Mouse (Mus musculus): ENCODE data around the gene Greb1. TPM values are rescaled to one million over a fixed set of nuclear protein-coding genes. Genes with fewer than 3 reads are reported as not detected.

The Greb1 gene
- polyA plus RNA-seq, 1 experiment from 2014 or later = 3.8 TPM

DNA sequence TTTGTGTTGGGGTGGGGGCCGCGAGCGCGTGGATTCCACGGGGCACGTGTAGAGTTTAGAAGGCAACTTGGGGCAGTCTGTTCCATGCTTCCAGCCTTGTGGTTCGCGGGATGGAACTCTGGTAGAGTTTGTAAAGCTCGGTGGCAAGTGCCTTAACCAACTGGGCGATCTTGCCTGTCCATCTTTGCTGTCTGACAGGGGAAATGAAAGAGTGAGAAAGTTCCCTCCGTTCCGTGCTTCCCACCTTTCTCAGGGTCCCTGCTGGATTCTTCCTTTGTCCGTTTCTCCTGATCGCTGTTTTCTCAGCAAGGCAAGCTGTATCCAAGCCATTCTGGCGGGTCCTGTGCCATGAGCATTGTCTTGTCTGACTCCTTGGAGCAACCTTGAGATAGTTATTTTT lies 10.8 kb upstream of the Greb1 start:
- Histone ChIP-seq H3K27me3 (ENCODE audit: control insufficient read depth, insufficient read depth, low read depth, low read length) (peaks cover 4% of the 10 kb centered on the region; the same call in 1 of the 2 replicates), H3K36me3 (ENCODE audit: control insufficient read depth, insufficient read depth, low read length) (peaks cover 2% of the 10 kb centered on the region; the same call in 1 of the 2 replicates), H3K4me2 (ENCODE audit: low read depth, low read length) (peak overlapping the region; percentile 62), H3K27ac (ENCODE audit: low read length) (no peak overlapping the region), H3K9ac (ENCODE audit: low read length) (peak overlapping the region; percentile 90), H3K9me3 (ENCODE audit: control insufficient read depth, low read length) (no peaks in the 10 kb centered on the region), H3K4me3 (ENCODE audit: low read length) (peak overlapping the region; percentile 80), H3K4me1 (replicated peaks; ENCODE audit: control insufficient read depth, insufficient read depth, low read length) (peaks cover 16% of the 10 kb centered on the region)
- WGBS = 2% methylated on average over 15 of the region's 15 CpGs
- peak; percentile 12; the same call in 1 of the 2 replicates for ATAC-seq (ENCODE audit: low read depth)

DNA sequence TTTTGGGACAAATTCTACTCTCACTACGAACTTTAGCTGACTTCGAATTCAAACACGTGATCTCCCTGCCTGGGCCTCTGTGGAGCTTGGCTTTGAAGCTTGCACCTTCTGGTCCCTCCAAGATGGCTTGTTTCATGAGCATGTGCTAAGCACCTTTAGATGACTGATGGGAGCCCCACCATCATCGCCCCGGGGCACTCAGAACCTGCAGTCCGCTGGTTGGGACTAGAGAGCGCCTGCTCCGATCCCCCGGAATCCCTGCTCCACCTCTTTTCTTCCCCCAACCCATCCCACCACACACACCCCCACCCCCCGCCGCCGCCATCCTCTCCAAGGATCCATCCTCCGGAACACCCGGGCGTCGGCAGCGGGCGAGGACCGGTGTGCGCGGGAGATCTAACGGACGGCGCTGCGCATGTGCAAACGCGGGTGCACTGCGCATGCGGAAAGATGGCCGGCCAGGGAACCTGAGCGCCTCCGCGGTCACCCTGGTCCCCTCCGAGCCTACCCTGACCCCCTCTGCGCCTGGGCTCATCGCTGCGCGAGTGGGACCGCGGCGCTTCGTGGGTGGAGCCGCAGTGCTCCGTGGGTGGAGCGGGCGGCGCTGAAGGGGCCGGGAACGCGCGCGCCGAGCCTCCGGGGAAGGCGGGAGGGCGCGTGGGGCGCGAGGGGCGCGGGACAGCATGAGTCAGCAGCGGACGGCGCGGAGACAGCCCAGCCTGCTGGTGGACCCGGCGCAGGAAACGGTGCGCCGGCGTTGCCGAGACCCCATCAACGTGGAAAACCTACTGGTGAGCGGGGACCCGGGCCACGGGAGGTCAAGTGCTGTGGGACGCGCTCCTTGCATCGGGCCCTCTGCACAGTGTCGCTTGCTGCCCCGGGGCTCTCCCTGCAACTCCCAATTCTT lies 10.1 kb upstream of the Greb1 start, which contains the start of gene E2f6:
Gene E2f6 (plus strand): TSS at position 439 of the 907 bp plus-strand sequence.
- peak within 1 kb of the TSS; percentile 62 for H3K4me2 ChIP-seq (ENCODE audit: low read depth, low read length)
- H3K4me1 ChIP-seq (replicated peaks; ENCODE audit: control insufficient read depth, insufficient read depth, low read length) = peaks cover 16% of the 10 kb centered on the region
- 6% methylated on average over 68 of the region's 81 CpGs for WGBS
- H3K36me3 ChIP-seq (ENCODE audit: control insufficient read depth, insufficient read depth, low read length) = no peaks in the 10 kb centered on the region; the same call in 1 of the 2 replicates
- peak within 1 kb of the TSS; percentile 80 for H3K4me3 ChIP-seq (ENCODE audit: low read length)
- no peaks in the 10 kb centered on the region for H3K9me3 ChIP-seq (ENCODE audit: control insufficient read depth, low read length)
- H3K9ac ChIP-seq (ENCODE audit: low read length) = peak within 1 kb of the TSS; percentile 90
- H3K27ac ChIP-seq (ENCODE audit: low read length) = peak within 1 kb of the TSS; percentile 57; the same call in 1 of the 2 replicates
- H3K27me3 ChIP-seq (ENCODE audit: control insufficient read depth, insufficient read depth, low read depth, low read length) = peaks cover 4% of the 10 kb centered on the region; the same call in 1 of the 2 replicates
- ATAC-seq (ENCODE audit: low read depth) = peak; percentile 88

DNA sequence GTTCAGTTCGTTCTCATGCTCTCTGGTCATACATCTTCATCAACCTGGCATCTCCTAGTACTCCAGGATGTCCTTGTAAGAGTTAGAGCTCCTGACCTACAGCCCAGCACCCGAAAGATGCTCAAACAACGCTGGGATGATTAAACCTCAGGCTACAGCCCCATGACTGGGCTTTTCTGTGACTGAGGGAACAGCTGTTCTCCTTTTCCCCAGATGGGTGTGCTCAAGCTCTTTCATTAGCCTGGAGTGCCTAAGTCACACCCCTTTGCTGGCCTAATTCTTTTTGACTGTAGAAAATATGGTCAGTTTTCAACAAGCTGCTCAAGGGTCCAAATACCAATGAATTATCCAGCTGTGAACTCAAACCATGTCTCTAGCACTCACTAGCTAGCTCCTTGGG lies 7.4 kb upstream of the Greb1 start:
- Histone ChIP-seq H3K9ac (ENCODE audit: low read length) (no peak overlapping the region), H3K4me3 (ENCODE audit: low read length) (no peak overlapping the region), H3K4me1 (replicated peaks; ENCODE audit: control insufficient read depth, insufficient read depth, low read length) (peaks cover 16% of the 10 kb centered on the region), H3K9me3 (ENCODE audit: control insufficient read depth, low read length) (no peaks in the 10 kb centered on the region), H3K36me3 (ENCODE audit: control insufficient read depth, insufficient read depth, low read length) (no peaks in the 10 kb centered on the region), H3K27ac (ENCODE audit: low read length) (no peak overlapping the region), H3K4me2 (ENCODE audit: low read depth, low read length) (no peak overlapping the region), H3K27me3 (ENCODE audit: control insufficient read depth, insufficient read depth, low read depth, low read length) (peaks cover 4% of the 10 kb centered on the region; the same call in 1 of the 2 replicates)
- WGBS = 29% methylated on average over 3 of the region's 3 CpGs
- peak; percentile 56; the same call in 1 of the 2 replicates for ATAC-seq (ENCODE audit: low read depth)

DNA sequence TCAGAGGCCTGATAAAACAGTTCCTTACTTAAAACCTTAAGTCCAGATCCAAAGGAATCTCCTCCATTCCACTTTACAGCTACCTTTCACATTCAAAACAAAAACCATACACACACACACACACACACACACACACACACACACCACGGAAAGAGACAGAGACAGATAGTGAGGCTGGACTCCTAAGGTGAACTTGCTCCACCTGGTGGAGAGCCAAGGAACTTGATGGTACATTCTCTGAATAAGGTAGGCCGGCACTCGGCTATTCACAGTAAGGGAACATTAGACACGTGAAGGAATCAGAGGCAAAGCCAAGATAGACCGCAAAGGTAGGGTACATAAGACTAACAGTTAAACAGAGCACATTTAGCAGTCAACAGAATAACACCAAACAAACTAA lies 4.8 kb upstream of the Greb1 start:
- Histone ChIP-seq H3K4me3 (ENCODE audit: low read length) (no peak overlapping the region), H3K4me1 (replicated peaks; ENCODE audit: control insufficient read depth, insufficient read depth, low read length) (peaks cover 1% of the 10 kb centered on the region), H3K27me3 (ENCODE audit: control insufficient read depth, insufficient read depth, low read depth, low read length) (peaks cover 4% of the 10 kb centered on the region; the same call in 1 of the 2 replicates), H3K36me3 (ENCODE audit: control insufficient read depth, insufficient read depth, low read length) (no peaks in the 10 kb centered on the region), H3K9me3 (ENCODE audit: control insufficient read depth, low read length) (no peaks in the 10 kb centered on the region), H3K4me2 (ENCODE audit: low read depth, low read length) (no peak overlapping the region), H3K27ac (ENCODE audit: low read length) (no peak overlapping the region), H3K9ac (ENCODE audit: low read length) (no peak overlapping the region)
- 6% methylated on average over 5 of the region's 5 CpGs for WGBS
- peak; percentile 55; the same call in 1 of the 2 replicates for ATAC-seq (ENCODE audit: low read depth)

DNA sequence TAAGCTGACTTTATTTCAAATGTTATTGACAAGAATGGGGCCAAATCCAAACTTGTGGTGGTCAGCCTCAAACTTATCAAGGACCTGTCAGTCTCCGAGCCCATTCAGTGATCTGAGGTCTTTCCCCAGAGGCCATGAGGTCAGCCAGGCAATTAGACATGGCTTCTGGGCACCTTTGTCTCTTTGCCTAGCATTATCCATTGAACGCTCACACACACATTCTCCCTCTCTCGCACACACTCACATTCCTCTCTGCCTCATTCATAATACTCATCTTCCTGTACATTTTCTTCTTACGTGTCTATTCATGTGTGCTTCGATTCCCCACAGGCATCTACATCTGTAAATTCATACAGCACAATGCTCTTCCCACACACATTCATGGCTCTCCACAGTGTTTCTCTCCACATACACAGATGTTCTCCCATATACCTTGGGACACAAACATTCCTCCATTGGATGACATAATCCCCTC lies 3.3 kb upstream of the Greb1 start:
- H3K9me3 ChIP-seq (ENCODE audit: control insufficient read depth, low read length) = no peaks in the 10 kb centered on the region
- no peak overlapping the region for H3K4me3 ChIP-seq (ENCODE audit: low read length)
- H3K4me2 ChIP-seq (ENCODE audit: low read depth, low read length) = no peak overlapping the region
- H3K9ac ChIP-seq (ENCODE audit: low read length) = no peak overlapping the region
- H3K27me3 ChIP-seq (ENCODE audit: control insufficient read depth, insufficient read depth, low read depth, low read length) = no peaks in the 10 kb centered on the region; the same call in 1 of the 2 replicates
- no peak for ATAC-seq (ENCODE audit: low read depth)
- H3K36me3 ChIP-seq (ENCODE audit: control insufficient read depth, insufficient read depth, low read length) = no peaks in the 10 kb centered on the region
- peaks cover 8% of the 10 kb centered on the region for H3K4me1 ChIP-seq (replicated peaks; ENCODE audit: control insufficient read depth, insufficient read depth, low read length)
- no peak overlapping the region for H3K27ac ChIP-seq (ENCODE audit: low read length)
- 62% methylated on average over 5 of the region's 5 CpGs for WGBS

DNA sequence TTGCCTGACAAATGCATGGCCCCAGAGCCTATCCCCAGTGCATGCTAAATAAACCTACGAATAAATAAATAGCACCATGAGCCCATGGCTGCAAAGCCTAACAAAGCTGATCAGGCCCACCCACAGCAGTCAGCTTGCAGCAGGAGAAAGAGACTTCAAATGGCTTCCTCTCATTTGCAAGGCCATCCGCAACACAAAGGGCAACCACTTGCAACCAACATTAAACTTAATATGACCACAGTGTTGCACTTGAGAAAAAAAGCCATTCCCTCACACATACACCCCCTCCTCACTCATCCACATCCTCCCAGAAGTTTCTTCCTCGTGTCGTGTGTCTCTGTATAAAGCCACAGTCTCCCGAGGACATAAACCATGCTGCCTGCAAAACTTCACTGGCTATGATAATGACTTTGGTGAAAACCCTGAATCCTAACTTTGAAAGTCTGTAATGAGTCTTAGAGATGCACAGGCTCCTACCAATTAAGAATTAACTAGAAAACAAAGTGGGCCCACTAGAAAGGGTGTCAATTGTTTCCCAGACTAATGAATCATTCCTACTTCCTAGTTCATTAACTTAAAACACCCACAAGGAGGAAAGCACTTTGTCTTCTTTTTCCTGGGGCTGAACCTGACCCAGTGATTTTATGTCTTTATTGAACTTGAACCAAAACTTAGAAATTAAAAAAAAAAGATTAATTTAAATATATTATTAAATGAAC lies 2.7 kb upstream of the Greb1 start:
- no peaks in the 10 kb centered on the region for H3K9me3 ChIP-seq (ENCODE audit: control insufficient read depth, low read length)
- 41% methylated on average over 5 of the region's 5 CpGs for WGBS
- no peaks in the 10 kb centered on the region; the same call in 1 of the 2 replicates for H3K27me3 ChIP-seq (ENCODE audit: control insufficient read depth, insufficient read depth, low read depth, low read length)
- no peak overlapping the region for H3K27ac ChIP-seq (ENCODE audit: low read length)
- H3K4me1 ChIP-seq (replicated peaks; ENCODE audit: control insufficient read depth, insufficient read depth, low read length) = peaks cover 8% of the 10 kb centered on the region
- no peak overlapping the region for H3K4me2 ChIP-seq (ENCODE audit: low read depth, low read length)
- H3K9ac ChIP-seq (ENCODE audit: low read length) = no peak overlapping the region
- ATAC-seq (ENCODE audit: low read depth) = no peak
- H3K4me3 ChIP-seq (ENCODE audit: low read length) = no peak overlapping the region
- H3K36me3 ChIP-seq (ENCODE audit: control insufficient read depth, insufficient read depth, low read length) = no peaks in the 10 kb centered on the region

DNA sequence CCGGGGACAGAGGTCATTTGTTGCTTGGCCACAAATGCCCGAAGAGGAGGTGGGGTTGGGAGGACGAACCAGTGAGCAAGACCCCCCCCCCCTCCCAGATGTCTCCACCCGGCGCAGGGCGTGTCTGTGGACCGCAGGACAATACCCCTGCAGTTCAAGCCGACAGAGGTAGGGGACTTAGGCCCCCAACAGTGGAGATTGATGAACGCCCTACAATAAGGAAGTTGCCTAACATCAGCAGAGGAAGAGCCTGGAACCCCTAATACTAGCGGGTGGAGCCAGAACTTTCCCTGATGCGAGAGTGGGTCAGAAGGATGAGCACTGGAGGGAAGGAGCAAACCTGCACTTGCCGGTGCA lies 251 bp upstream of the Greb1 start:
- H3K4me3 ChIP-seq (ENCODE audit: low read length) = peak overlapping the region; percentile 53
- no peaks in the 10 kb centered on the region; the same call in 1 of the 2 replicates for H3K27me3 ChIP-seq (ENCODE audit: control insufficient read depth, insufficient read depth, low read depth, low read length)
- no peaks in the 10 kb centered on the region for H3K9me3 ChIP-seq (ENCODE audit: control insufficient read depth, low read length)
- WGBS = under 1% methylated on average over 12 of the region's 12 CpGs
- no peaks in the 10 kb centered on the region for H3K36me3 ChIP-seq (ENCODE audit: control insufficient read depth, insufficient read depth, low read length)
- H3K9ac ChIP-seq (ENCODE audit: low read length) = peak overlapping the region; percentile 70
- ATAC-seq (ENCODE audit: low read depth) = peak; percentile 49
- H3K4me2 ChIP-seq (ENCODE audit: low read depth, low read length) = peak overlapping the region; percentile 94
- no peak overlapping the region for H3K27ac ChIP-seq (ENCODE audit: low read length)
- H3K4me1 ChIP-seq (replicated peaks; ENCODE audit: control insufficient read depth, insufficient read depth, low read length) = peaks cover 8% of the 10 kb centered on the region

DNA sequence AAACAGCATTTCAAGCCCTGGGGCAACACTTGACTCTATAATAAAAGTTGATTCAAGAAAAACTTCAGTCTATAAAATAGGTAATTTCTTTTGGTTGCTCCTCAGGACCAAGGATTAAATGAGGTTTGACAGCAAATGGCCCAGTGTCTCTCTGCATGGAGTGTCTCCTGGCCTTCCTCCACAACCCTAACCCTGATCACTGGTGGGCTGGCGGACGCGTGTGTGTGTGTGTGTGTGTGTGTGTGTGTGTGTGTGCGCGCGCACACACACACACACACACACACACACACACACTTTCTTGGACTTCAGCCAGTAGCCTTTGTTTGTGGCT lies 793 bp downstream of the Greb1 start:
- Histone ChIP-seq H3K4me2 (ENCODE audit: low read depth, low read length) (peak overlapping the region; percentile 94), H3K4me3 (ENCODE audit: low read length) (peak overlapping the region; percentile 53), H3K27me3 (ENCODE audit: control insufficient read depth, insufficient read depth, low read depth, low read length) (no peaks in the 10 kb centered on the region; the same call in 1 of the 2 replicates), H3K9me3 (ENCODE audit: control insufficient read depth, low read length) (no peaks in the 10 kb centered on the region), H3K36me3 (ENCODE audit: control insufficient read depth, insufficient read depth, low read length) (no peaks in the 10 kb centered on the region), H3K27ac (ENCODE audit: low read length) (no peak overlapping the region), H3K9ac (ENCODE audit: low read length) (peak overlapping the region; percentile 70), H3K4me1 (replicated peaks; ENCODE audit: control insufficient read depth, insufficient read depth, low read length) (peaks cover 8% of the 10 kb centered on the region)
- WGBS = 25% methylated on average over 6 of the region's 6 CpGs
- peak; percentile 34; the same call in 1 of the 2 replicates for ATAC-seq (ENCODE audit: low read depth)

DNA sequence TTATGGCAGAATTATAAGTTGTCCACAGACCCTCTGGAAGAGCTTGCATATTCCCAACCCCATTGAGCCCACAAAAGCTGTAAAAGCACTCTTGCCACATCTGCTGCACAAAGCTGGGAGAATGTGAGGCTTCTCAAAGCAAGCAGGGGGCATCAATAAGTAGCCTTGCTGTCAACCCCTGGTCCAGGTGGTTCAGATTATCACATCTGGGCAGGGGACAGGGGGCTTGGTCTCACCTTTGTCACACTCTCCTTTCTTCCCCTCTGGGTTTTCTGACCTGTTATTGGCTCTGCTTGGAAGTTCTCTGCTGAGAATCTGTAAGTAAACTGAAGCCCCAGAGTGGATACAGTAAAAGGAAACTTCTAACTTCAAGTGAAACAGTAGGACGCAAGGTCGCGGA lies 1.8 kb downstream of the Greb1 start:
- H3K4me2 ChIP-seq (ENCODE audit: low read depth, low read length) = no peak overlapping the region
- 56% methylated on average over 3 of the region's 3 CpGs for WGBS
- no peak overlapping the region for H3K9ac ChIP-seq (ENCODE audit: low read length)
- H3K36me3 ChIP-seq (ENCODE audit: control insufficient read depth, insufficient read depth, low read length) = no peaks in the 10 kb centered on the region
- H3K4me1 ChIP-seq (replicated peaks; ENCODE audit: control insufficient read depth, insufficient read depth, low read length) = peaks cover 8% of the 10 kb centered on the region
- H3K4me3 ChIP-seq (ENCODE audit: low read length) = no peak overlapping the region
- H3K27ac ChIP-seq (ENCODE audit: low read length) = no peak overlapping the region
- H3K27me3 ChIP-seq (ENCODE audit: control insufficient read depth, insufficient read depth, low read depth, low read length) = no peaks in the 10 kb centered on the region; the same call in 1 of the 2 replicates
- no peaks in the 10 kb centered on the region for H3K9me3 ChIP-seq (ENCODE audit: control insufficient read depth, low read length)
- ATAC-seq (ENCODE audit: low read depth) = no peak

Data from lung, embryonic 16.5 days (tissue).